Mouse (Mus musculus): ENCODE results near the gene Lrfn1. TPM values are rescaled to one million over a fixed set of nuclear protein-coding genes. Genes with fewer than 3 reads are reported as not detected.

The Lrfn1 gene
- polyA plus RNA-seq, 1 experiment from 2014 or later, result 5.2 TPM

- Histone ChIP-seq H3K4me1 (replicated peaks) (peaks cover 42% of the 10 kb centered on the region), H3K27me3 (ENCODE audit: insufficient read depth, poor library complexity, severe bottlenecking) (no peaks in the 10 kb centered on the region), H3K36me3 (peaks cover 19% of the 10 kb centered on the region), H3K27ac (peak within 1 kb of the TSS; percentile 90), H3K9me3 (no peaks in the 10 kb centered on the region), H3K4me3 (peak within 1 kb of the TSS; percentile 96)
- WGBS, result 2% methylated on average over 16 of the region's 16 CpGs
- DNase-seq (ENCODE audit: low spot score), result peak; percentile 82
These were observed 14.7 kb upstream of the Lrfn1 start, which contains the start of gene Gmfg for GRCm38 (mm10) chr7:28436932-28437570. Gene Gmfg (plus strand): TSS chr7:28437447.

- H3K4me1 ChIP-seq (replicated peaks), result peaks cover 33% of the 10 kb centered on the region
- H3K9me3 ChIP-seq, result no peaks in the 10 kb centered on the region
- peaks cover 10% of the 10 kb centered on the region for H3K36me3 ChIP-seq
- no peak overlapping the region for H3K4me3 ChIP-seq
- no peaks in the 10 kb centered on the region for H3K27me3 ChIP-seq (ENCODE audit: insufficient read depth, poor library complexity, severe bottlenecking)
- no peak for DNase-seq (ENCODE audit: low spot score)
- no peak overlapping the region for H3K27ac ChIP-seq
These were observed 13.8 kb upstream of the Lrfn1 start for GRCm38 (mm10) chr7:28437964-28438363.

GRCm38 (mm10) chr7:28438771-28439170 lies 13.0 kb upstream of the Lrfn1 start:
- H3K27me3 ChIP-seq (ENCODE audit: insufficient read depth, poor library complexity, severe bottlenecking), result no peaks in the 10 kb centered on the region
- no peak for DNase-seq (ENCODE audit: low spot score)
- H3K9me3 ChIP-seq, result no peaks in the 10 kb centered on the region
- H3K27ac ChIP-seq, result no peak overlapping the region
- H3K4me3 ChIP-seq, result no peak overlapping the region
- H3K4me1 ChIP-seq (replicated peaks), result peaks cover 25% of the 10 kb centered on the region
- WGBS, result 85% methylated on average over 2 of the region's 2 CpGs
- H3K36me3 ChIP-seq, result peaks cover 2% of the 10 kb centered on the region; the same call in 1 of the 2 replicates

GRCm38 (mm10) chr7:28440739-28441138 lies 11.0 kb upstream of the Lrfn1 start:
- Histone ChIP-seq H3K36me3 (no peaks in the 10 kb centered on the region), H3K27me3 (ENCODE audit: insufficient read depth, poor library complexity, severe bottlenecking) (peaks cover 3% of the 10 kb centered on the region), H3K9me3 (no peaks in the 10 kb centered on the region), H3K4me1 (replicated peaks) (peaks cover 5% of the 10 kb centered on the region), H3K4me3 (no peak overlapping the region), H3K27ac (no peak overlapping the region; the same call in 1 of the 2 replicates)
- no peak for DNase-seq (ENCODE audit: low spot score)
- WGBS, result 48% methylated on average over 2 of the region's 2 CpGs

- Histone ChIP-seq H3K27me3 (ENCODE audit: insufficient read depth, poor library complexity, severe bottlenecking) (peaks cover 7% of the 10 kb centered on the region), H3K9me3 (no peaks in the 10 kb centered on the region), H3K36me3 (no peaks in the 10 kb centered on the region), H3K4me1 (replicated peaks) (peaks cover 10% of the 10 kb centered on the region), H3K4me3 (no peak overlapping the region), H3K27ac (no peak overlapping the region)
- WGBS, result 85% methylated on average over 14 of the region's 14 CpGs
- no peak for DNase-seq (ENCODE audit: low spot score)
These were observed 9.8 kb upstream of the Lrfn1 start for GRCm38 (mm10) chr7:28441776-28442485.

DNA sequence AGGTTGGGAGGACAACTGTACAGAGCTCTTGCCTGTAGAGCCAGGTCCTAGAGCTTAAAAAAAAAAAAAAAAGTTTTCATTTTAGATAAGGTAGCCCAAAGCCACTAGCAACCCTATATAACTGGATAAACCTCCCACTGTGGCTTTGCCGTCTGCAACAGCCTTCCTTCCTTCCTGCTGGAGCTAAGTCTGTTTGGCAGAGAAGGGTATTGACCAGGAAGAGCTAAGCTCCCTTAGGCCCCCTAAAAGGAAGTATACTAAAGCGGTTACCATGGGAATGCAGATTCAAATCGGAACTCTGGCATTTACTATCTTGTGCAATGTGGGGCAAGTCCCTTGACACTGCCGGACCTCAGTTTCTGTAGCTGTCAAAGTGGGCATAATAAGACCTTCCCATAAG lies 9.1 kb upstream of the Lrfn1 start:
- 59% methylated on average over 4 of the region's 4 CpGs for WGBS
- DNase-seq (ENCODE audit: low spot score), result no peak
- Histone ChIP-seq H3K9me3 (no peaks in the 10 kb centered on the region), H3K4me3 (no peak overlapping the region), H3K27me3 (ENCODE audit: insufficient read depth, poor library complexity, severe bottlenecking) (peaks cover 8% of the 10 kb centered on the region), H3K36me3 (no peaks in the 10 kb centered on the region), H3K27ac (no peak overlapping the region), H3K4me1 (replicated peaks) (peaks cover 12% of the 10 kb centered on the region)

GRCm38 (mm10) chr7:28444344-28444974 lies 7.3 kb upstream of the Lrfn1 start:
- Histone ChIP-seq H3K9me3 (no peaks in the 10 kb centered on the region), H3K27ac (no peak overlapping the region), H3K27me3 (ENCODE audit: insufficient read depth, poor library complexity, severe bottlenecking) (peaks cover 18% of the 10 kb centered on the region), H3K4me3 (no peak overlapping the region), H3K4me1 (replicated peaks) (peaks cover 14% of the 10 kb centered on the region), H3K36me3 (no peaks in the 10 kb centered on the region)
- no peak for DNase-seq (ENCODE audit: low spot score)
- WGBS, result 85% methylated on average over 13 of the region's 13 CpGs

DNA sequence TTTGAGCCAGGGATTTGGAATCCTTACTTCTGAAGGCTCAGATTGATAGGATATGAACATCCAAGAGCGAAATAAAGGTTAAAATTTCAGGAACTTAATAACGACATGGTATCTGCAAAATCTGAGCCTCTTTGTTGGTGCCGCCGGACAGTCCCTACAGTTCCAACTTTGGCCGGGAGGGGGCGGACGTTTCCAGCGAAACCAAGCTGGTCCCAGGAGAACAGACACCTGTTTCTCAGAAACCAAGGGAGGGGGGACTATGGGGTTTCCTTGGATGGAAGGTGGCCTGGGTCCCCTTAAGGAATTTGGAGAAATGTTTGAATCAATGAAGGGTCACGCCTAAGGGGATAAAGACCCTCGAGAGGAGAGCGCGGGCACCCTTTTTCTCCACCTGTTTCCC lies 5.3 kb upstream of the Lrfn1 start:
- WGBS, result 5% methylated on average over 12 of the region's 12 CpGs
- H3K4me1 ChIP-seq (replicated peaks), result peaks cover 17% of the 10 kb centered on the region
- H3K9me3 ChIP-seq, result no peaks in the 10 kb centered on the region

DNA sequence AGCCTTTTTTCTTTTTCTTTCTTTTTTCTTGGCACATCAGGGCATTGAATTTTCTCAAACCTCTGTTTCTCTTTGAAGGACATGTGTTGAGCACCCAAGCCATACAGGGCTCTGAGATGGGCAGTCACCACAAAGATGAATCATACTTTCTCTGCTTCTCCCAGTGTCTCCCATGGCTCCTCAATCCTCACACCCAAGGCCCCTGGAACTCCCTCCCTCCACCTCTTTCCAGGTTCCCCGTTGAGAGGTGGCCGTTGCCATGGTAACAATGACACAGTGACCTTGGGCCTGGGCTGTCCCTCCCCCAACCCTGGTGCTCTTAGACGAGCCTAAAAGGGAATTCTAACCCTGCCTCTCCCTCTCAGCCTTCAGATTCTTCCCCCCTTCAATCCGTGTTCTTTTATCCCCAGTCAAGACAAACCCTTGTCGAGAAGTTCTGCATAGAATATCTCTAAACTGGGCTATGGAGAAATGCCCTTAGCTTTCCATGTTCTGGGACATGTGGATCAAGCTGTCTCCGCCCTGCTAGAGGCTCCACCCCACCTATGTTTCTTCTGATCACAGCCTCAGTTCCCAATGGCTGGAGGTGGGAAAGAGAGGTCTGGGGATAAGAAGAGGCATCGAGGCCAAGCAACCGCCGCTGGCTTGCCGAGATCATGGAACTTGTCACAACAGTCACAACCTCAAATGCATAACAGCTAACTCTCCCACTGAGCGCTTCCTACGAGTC lies 4.5 kb upstream of the Lrfn1 start:
- Histone ChIP-seq H3K27ac (no peak overlapping the region), H3K27me3 (ENCODE audit: insufficient read depth, poor library complexity, severe bottlenecking) (peaks cover 18% of the 10 kb centered on the region), H3K9me3 (no peaks in the 10 kb centered on the region), H3K4me1 (replicated peaks) (peaks cover 23% of the 10 kb centered on the region), H3K36me3 (no peaks in the 10 kb centered on the region), H3K4me3 (peak overlapping the region; percentile 9; the same call in 1 of the 2 replicates)
- DNase-seq (ENCODE audit: low spot score), result peak; percentile 29
- 16% methylated on average over 12 of the region's 12 CpGs for WGBS

More for the DNA sequence above, 5.3 kb upstream of the Lrfn1 start:
- peak; percentile 80 for DNase-seq (ENCODE audit: low spot score)
- H3K27ac ChIP-seq, result no peak overlapping the region
- no peaks in the 10 kb centered on the region for H3K36me3 ChIP-seq
- no peak overlapping the region for H3K4me3 ChIP-seq
- H3K27me3 ChIP-seq (ENCODE audit: insufficient read depth, poor library complexity, severe bottlenecking), result peaks cover 18% of the 10 kb centered on the region

GRCm38 (mm10) chr7:28447865-28448820 lies 3.6 kb upstream of the Lrfn1 start:
- Histone ChIP-seq H3K36me3 (no peaks in the 10 kb centered on the region), H3K27me3 (ENCODE audit: insufficient read depth, poor library complexity, severe bottlenecking) (peaks cover 18% of the 10 kb centered on the region), H3K27ac (no peak overlapping the region), H3K9me3 (no peaks in the 10 kb centered on the region), H3K4me3 (no peak overlapping the region), H3K4me1 (replicated peaks) (peaks cover 32% of the 10 kb centered on the region)
- DNase-seq (ENCODE audit: low spot score), result no peak
- 68% methylated on average over 13 of the region's 13 CpGs for WGBS

DNA sequence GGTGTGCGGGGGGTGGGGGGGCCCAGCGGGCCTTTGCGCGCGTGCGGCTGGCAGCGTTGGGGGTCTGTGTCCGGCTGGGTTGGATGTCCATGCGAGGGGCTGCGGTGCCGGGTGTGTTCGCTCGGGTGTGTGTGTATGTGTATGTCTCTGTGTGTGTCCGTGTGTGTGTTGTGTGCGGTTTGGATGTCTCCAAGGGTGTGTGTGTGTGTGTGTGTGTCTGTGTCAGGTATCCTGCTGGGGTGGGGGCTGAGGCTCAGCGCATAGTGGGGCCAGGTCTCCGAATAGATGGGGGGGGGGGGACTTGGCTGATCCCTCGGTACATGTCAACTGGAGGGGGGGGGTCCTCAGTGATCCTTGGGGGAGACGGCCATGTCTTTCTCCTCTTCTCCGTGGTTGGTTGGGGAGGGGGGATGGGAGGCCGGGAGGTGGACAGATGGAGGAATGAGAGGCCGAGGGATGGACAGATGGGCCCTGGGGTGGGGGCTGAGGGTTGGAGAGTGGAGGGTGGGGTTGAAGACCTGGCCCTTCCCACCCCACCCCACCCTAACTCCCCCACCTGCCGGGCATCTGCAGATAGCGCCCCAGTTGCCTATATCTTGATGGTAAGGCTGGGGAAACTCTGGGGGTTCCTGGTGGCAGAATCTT lies 703 bp downstream of the Lrfn1 start:
- Histone ChIP-seq H3K36me3 (peaks cover 34% of the 10 kb centered on the region), H3K27ac (peak overlapping the region; percentile 89), H3K9me3 (no peaks in the 10 kb centered on the region), H3K27me3 (ENCODE audit: insufficient read depth, poor library complexity, severe bottlenecking) (peaks cover 11% of the 10 kb centered on the region; the same call in 1 of the 2 replicates), H3K4me3 (peak overlapping the region; percentile 95), H3K4me1 (replicated peaks) (peaks cover 29% of the 10 kb centered on the region)
- WGBS, result 3% methylated on average over 24 of the region's 24 CpGs
- DNase-seq (ENCODE audit: low spot score), result peak; percentile 21

Measured in hindbrain, embryonic 10.5 days (tissue).